Mouse (Mus musculus): ENCODE data around the gene Hist1h2ad.
"Not testable (repeated sequence)": the region's sequence is repeated elsewhere in the genome, so short reads cannot be mapped to it uniquely, and the experiment has no call there.

Gene Hist1h2ad

GRCm38 (mm10) chr13:23584331-23584730, 10.2 kb downstream of the Hist1h2ad start:
- no peak for DNase-seq (ENCODE audit: low read depth, low spot score)

- DNase-seq (ENCODE audit: low read depth, low spot score) = peak; percentile 85
These were observed 10.9 kb downstream of the Hist1h2ad start for GRCm38 (mm10) chr13:23585029-23585441.

GRCm38 (mm10) chr13:23585442-23586098, 11.4 kb downstream of the Hist1h2ad start:
- DNase-seq (ENCODE audit: low read depth, low spot score) = peak; percentile 97

GRCm38 (mm10) chr13:23586099-23586939, 12.1 kb downstream of the Hist1h2ad start:
- no peak for DNase-seq (ENCODE audit: low read depth, low spot score)

- DNase-seq (ENCODE audit: low read depth, low spot score) = no peak
These were observed 12.7 kb downstream of the Hist1h2ad start for GRCm38 (mm10) chr13:23586940-23587225.

GRCm38 (mm10) chr13:23591206-23591605, 17.0 kb downstream of the Hist1h2ad start:
- no peak for DNase-seq (ENCODE audit: low read depth, low spot score)

- DNase-seq (ENCODE audit: low read depth, low spot score) = not testable (repeated sequence)
These were observed 17.7 kb downstream of the Hist1h2ad start for GRCm38 (mm10) chr13:23591886-23592285.

- DNase-seq (ENCODE audit: low read depth, low spot score) = peak; percentile 84
These were observed 18.4 kb downstream of the Hist1h2ad start for GRCm38 (mm10) chr13:23592614-23593013.

- DNase-seq (ENCODE audit: low read depth, low spot score) = no peak
These were observed 19.0 kb downstream of the Hist1h2ad start for GRCm38 (mm10) chr13:23593051-23593770.

- DNase-seq (ENCODE audit: low read depth, low spot score) = no peak
These were observed 21.0 kb downstream of the Hist1h2ad start for GRCm38 (mm10) chr13:23595185-23595584.

GRCm38 (mm10) chr13:23595622-23596372, 21.6 kb downstream of the Hist1h2ad start:
- no peak for DNase-seq (ENCODE audit: low read depth, low spot score)

GRCm38 (mm10) chr13:23597957-23598356, 23.8 kb downstream of the Hist1h2ad start:
- peak; percentile 87 for DNase-seq (ENCODE audit: low read depth, low spot score)

GRCm38 (mm10) chr13:23603182-23603699, 29.1 kb downstream of the Hist1h2ad start:
- no peak for DNase-seq (ENCODE audit: low read depth, low spot score)

GRCm38 (mm10) chr13:23604452-23604851, 30.3 kb downstream of the Hist1h2ad start:
- DNase-seq (ENCODE audit: low read depth, low spot score) = no peak

- DNase-seq (ENCODE audit: low read depth, low spot score) = no peak
These were observed 30.9 kb downstream of the Hist1h2ad start for GRCm38 (mm10) chr13:23605052-23605451.

- DNase-seq (ENCODE audit: low read depth, low spot score) = no peak
These were observed 35.0 kb downstream of the Hist1h2ad start for GRCm38 (mm10) chr13:23609209-23609608.

GRCm38 (mm10) chr13:23609844-23610243, 35.7 kb downstream of the Hist1h2ad start:
- DNase-seq (ENCODE audit: low read depth, low spot score) = no peak

GRCm38 (mm10) chr13:23610393-23610792, 36.2 kb downstream of the Hist1h2ad start:
- no peak for DNase-seq (ENCODE audit: low read depth, low spot score)

- DNase-seq (ENCODE audit: low read depth, low spot score) = no peak
These were observed 37.5 kb downstream of the Hist1h2ad start for GRCm38 (mm10) chr13:23611638-23612037.

- peak; percentile 14 for DNase-seq (ENCODE audit: low read depth, low spot score)
These were observed 46.0 kb downstream of the Hist1h2ad start for GRCm38 (mm10) chr13:23620056-23620732.

Measured in brain, adult 2 months (tissue).